Mouse (Mus musculus) naive thymus-derived CD4-positive, alpha-beta T cell, adult 2 months (primary cell): ENCODE measurements around the gene Fam171a1.
"Not testable (repeated sequence)": the region's sequence is repeated elsewhere in the genome, so short reads cannot be mapped to it uniquely, and the experiment has no call there.

Experiments
- DNase-seq: peaks from one replicate; pipeline ENCODE4 v3.0.0-alpha.2; 2011; ENCODE audit warnings: low read depth

Fam171a1 gene

GRCm38 (mm10) chr2:3113866-3114265 is at the start of gene Fam171a1:
Gene Fam171a1, plus strand, starts transcription at chr2:3114224.
- no peak for DNase-seq

- DNase-seq, result no peak
Measured at GRCm38 (mm10) chr2:3069140-3069539, 44.9 kb upstream of the Fam171a1 start.

GRCm38 (mm10) chr2:3088361-3088760 is 25.7 kb upstream of the Fam171a1 start:
- not testable (repeated sequence) for DNase-seq

GRCm38 (mm10) chr2:3089274-3089673 is 24.8 kb upstream of the Fam171a1 start:
- DNase-seq, result no peak

GRCm38 (mm10) chr2:3096101-3096500 is 17.9 kb upstream of the Fam171a1 start:
- DNase-seq, result no peak

- no peak for DNase-seq
Measured at GRCm38 (mm10) chr2:3099971-3100370, 14.1 kb upstream of the Fam171a1 start.

- no peak for DNase-seq
Measured at GRCm38 (mm10) chr2:3101292-3101957, 12.6 kb upstream of the Fam171a1 start.

GRCm38 (mm10) chr2:3102360-3102759 is 11.7 kb upstream of the Fam171a1 start:
- DNase-seq, result no peak

- DNase-seq, result no peak
Measured at GRCm38 (mm10) chr2:3107471-3107870, 6.6 kb upstream of the Fam171a1 start.

- no peak for DNase-seq
Measured at GRCm38 (mm10) chr2:3108431-3108830, 5.6 kb upstream of the Fam171a1 start.

GRCm38 (mm10) chr2:3108834-3109233 is 5.2 kb upstream of the Fam171a1 start:
- DNase-seq, result no peak

GRCm38 (mm10) chr2:3117855-3118202 is 3.8 kb downstream of the Fam171a1 start:
- DNase-seq, result no peak

GRCm38 (mm10) chr2:3118203-3118941 is 4.3 kb downstream of the Fam171a1 start:
- DNase-seq, result peak; percentile 7

- DNase-seq, result no peak
Measured at GRCm38 (mm10) chr2:3118969-3119368, 4.9 kb downstream of the Fam171a1 start.

GRCm38 (mm10) chr2:3119371-3119935 is 5.4 kb downstream of the Fam171a1 start:
- DNase-seq, result no peak

GRCm38 (mm10) chr2:3122571-3122970 is 8.5 kb downstream of the Fam171a1 start:
- no peak for DNase-seq

- DNase-seq, result no peak
Measured at GRCm38 (mm10) chr2:3127256-3127883, 13.3 kb downstream of the Fam171a1 start.

GRCm38 (mm10) chr2:3128344-3128871 is 14.4 kb downstream of the Fam171a1 start:
- DNase-seq, result no peak

GRCm38 (mm10) chr2:3128910-3129309 is 14.9 kb downstream of the Fam171a1 start:
- no peak for DNase-seq

GRCm38 (mm10) chr2:3132473-3132872 is 18.4 kb downstream of the Fam171a1 start:
- no peak for DNase-seq

- DNase-seq, result no peak
Measured at GRCm38 (mm10) chr2:3134580-3135296, 20.7 kb downstream of the Fam171a1 start.

- no peak for DNase-seq
Measured at GRCm38 (mm10) chr2:3135297-3135684, 21.3 kb downstream of the Fam171a1 start.
